Mouse (Mus musculus) cerebellum, postnatal 4 days (tissue): ENCODE data around the gene Neurl4.
"Not testable (repeated sequence)": the region's sequence is repeated elsewhere in the genome, so short reads cannot be mapped to it uniquely, and the experiment has no call there.

Experiments
- DNase-seq, 2 experiments: peaks; one replicate each; pipeline ENCODE4 v3.0.0; 2022; ENCODE audit warnings: low spot score in 2 of 2, mixed read lengths in 1 of 2

The Neurl4 gene

DNA sequence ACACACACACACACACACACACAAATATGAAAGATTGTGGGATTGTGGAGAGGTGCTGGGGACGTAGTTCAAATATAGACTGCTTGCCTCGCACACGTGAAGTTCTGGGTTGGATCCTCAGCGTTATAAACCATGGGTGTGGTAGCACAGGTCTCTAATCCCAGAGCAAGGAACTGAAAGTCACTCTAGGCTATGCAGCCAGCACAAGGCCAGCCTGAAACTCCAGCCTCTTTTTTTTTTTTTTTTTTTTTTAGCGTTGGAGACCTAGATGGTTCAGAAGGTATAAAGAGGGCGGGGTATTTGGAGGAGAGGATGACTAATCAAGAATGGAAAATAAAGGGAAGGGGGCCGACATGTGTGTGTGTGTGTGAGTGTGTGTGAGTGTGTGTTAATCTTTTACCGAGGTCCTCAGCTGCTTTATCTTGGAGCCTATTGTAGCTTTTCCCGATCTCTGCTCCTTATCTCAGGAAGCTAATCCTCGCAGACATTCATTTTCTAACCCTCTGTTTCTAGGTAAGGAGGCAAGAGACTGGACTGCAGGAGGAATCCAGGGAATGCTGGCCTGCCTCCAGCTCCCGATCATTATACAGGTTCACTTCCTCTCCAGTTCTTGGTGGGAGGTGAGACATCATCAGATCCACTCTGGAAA, 52.5 kb downstream of the Neurl4 start:
- DNase-seq: no peak

DNA sequence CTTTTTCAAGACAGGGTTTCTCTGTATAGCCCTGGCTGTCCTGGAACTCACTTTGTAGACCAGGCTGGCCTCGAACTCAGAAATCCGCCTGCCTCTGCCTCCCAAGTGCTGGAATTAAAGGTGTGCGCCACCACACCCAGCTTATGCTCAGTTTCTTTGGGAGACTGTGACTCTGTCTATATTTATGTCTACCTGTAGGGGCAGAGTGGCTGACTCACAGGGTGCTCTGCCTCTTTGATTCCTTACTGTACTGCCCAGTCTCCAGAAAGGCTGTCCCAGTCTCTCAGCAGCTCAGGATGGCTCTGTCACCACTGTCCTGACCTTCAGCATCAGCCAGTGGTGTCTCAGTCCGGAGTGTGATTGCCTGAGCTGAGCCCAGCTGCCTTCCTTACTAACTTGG, 54.7 kb downstream of the Neurl4 start:
- DNase-seq: not testable (repeated sequence)

DNA sequence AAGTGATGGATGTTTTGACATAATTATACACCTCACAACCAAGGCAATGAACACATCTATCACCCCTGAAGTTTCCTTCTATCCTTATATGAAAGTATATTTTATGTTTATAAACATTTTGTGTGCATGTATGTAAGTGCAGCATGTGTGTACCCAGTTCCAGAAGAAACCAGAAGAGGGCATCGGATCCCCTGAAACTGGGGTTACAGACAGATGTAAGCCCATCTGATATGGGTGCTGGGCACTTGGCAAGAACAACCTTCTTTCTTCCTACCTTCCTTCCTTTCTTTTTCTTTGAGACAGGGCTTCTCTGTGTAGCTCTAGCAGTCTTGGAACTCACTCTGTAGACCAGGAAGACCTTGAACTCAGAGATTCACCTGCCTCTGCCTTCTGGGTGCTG, 55.3 kb downstream of the Neurl4 start:
- no peak for DNase-seq

DNA sequence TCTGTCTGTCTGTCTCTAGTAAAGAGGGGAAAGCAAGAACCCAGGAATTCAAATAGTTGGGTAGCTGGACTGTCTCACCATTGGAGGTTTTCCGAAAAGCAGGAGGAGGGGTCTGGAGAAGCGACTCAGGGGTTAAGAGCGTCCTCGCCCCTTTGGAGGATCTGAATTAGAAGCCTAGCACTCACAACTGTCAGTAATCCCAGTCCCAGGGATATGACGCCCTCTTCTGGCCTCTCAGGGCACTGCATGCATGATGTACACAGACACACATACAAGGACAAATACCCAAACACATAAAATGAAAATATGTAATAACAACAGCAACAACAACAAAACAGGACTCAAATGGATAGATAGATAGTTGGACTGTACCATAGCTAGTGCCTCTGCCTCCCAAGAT, 59.7 kb downstream of the Neurl4 start:
- DNase-seq: no peak

DNA sequence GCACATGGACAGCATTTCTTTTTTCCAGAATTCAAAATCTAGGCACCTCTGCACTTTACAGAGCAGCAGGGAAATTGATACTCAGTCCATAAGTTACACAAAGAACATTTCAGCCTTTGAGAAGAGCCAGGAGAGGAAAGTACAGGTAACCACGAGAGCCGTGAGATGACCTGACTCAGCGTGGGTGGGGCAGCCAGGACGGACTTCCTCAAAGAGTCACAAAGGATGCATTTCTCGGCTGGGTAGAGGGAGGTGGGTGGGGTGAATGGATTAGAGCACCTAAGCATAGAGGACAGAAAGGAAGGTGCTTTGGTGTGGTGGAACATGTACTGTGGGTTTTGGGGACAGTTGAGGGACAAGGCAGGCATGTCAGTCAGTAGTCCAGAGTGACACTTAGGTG, 61.0 kb downstream of the Neurl4 start:
- DNase-seq: no peak
